Mouse (Mus musculus): Measurements from ENCODE around the gene Cmss1.
A peak's percentile ranks its signal among the peaks of the same experiment; 100 is the strongest.

The Cmss1 gene

DNA sequence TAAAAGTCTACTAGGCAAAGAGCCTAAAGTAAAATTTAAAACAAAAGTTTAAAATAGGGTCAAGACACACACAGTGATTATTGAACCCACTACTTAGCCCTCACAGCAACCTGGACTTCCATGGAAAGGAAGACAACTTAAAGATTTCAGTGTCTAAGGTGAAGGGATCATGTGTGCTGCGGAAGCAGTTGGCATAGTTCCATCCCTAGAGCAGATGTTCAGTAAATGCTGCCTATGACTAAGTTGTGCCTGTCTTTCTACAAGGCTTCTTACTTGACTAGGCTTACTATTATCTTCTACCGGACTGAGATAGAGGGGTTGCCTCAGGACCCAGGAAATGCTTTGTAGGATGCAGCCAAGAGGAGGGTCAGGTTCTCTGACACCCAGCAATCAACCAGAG lies 50.4 kb downstream of the Cmss1 start:
- DNase-seq: no peak

DNA sequence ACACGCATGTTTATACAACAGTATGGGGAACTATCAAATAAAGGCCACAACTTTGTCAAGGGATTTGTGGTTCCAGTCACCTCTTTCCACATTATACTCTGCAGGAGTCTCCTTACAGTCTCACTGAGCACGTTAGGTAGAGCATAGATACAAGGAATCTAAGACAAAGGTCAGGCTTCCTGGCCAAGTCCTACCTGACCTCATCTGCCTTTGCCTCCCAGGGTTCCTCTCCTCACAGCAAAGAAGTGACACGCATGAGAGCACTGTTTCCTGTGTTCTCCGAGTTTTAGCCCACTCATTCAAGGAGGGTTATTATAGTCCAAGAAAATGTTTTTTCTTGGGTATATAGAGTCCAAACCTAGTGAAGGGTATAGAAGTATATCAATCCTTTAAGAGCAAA lies 51.0 kb downstream of the Cmss1 start:
- no peak for DNase-seq

DNA sequence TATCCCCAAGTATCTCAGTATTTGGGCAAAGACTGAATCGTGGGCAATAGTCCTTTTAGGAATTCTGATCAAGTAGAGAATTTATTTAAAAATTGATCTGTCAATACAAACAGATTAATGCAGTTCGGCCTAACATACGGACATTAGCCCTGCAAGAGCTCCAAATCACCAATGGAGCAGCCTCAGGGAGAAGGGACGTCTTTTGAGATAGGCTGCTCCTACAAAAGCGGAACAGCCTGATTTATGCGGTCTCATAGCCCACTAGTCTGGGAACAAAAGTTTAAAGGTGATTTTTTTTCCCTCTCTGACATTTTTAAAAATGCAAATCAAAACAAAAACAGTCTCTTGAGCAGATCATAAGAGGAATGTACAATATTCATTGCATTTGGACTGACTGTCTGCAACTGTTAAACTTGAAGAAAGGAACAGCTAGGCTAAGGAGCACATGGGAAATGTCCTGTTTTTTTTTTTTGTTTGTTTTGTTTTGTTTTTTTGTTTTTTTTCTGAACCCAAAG lies 51.7 kb downstream of the Cmss1 start:
- no peak for DNase-seq

DNA sequence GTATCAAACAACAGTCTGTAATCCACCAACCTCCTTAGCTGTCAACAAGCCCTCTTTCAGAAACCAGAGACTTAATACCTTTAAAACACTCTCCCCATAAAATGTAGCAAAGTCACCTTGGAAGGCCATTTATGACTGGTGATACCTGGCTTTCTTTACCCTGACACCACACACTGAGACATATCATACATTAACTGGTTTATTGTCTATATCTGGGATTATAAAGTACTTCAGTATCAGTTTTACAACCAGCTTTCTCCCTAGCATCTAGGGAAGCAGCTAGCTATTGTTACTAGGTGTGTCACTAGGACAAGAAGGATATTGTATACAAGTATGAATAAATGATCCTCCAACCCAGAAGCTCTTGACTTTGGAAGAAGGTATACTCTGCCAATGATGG lies 53.4 kb downstream of the Cmss1 start:
- DNase-seq: no peak

DNA sequence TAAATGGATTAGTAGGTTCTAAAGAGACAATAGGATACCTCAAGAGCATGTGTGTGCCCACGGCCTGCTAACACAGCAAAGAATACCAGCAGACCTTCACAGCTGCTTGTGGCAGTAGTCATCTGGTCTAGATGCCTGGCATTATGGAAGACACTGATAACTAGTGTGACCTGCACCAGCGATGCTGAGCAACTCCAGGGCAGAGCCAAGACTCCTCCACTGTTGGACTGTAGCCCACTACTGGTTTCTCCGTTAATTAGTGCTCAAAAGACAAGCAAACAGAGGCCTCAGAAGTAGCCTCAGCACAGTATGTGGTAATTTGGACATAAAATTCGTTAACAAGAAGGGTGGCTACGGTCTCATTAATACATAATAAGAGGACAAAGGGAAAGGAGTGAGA lies 54.0 kb downstream of the Cmss1 start:
- no peak for DNase-seq

DNA sequence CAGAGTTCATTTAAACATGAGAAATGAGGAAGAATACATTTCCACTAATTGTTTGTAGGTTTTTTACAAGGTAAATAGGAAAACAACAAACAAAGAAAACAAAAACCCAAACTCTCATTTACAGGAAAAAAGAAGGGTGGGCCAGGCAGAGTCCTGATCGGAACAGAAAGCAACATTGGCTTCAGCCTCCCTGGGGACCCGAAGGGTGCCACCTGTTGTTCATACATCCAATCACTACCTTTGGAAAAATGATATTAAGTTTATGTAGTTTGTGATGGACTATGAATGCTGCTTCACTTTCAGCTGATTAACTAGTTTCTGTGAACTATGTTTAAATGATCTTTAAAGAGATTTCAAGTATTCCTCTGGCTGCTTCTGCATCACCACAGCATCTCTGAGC lies 55.0 kb downstream of the Cmss1 start:
- no peak for DNase-seq

DNA sequence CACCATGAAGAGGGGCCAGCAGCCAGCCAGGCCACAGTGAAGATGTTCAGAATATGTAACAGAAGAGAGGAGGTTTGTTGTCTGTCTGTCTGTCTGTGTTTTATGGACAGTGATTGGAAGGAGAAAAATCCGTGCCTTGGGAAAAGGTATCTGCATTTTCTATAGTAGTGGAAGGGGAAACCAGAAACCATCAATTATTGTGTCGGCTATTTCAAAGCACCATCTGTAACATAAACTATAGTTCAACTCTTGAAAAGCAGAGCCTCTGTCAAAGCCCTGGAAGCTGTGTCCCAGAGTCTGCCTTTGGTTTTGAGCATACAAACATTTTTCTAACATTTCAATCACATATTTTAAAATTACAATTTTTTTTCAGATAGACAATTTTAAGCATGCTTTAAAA lies 55.8 kb downstream of the Cmss1 start:
- DNase-seq: no peak

DNA sequence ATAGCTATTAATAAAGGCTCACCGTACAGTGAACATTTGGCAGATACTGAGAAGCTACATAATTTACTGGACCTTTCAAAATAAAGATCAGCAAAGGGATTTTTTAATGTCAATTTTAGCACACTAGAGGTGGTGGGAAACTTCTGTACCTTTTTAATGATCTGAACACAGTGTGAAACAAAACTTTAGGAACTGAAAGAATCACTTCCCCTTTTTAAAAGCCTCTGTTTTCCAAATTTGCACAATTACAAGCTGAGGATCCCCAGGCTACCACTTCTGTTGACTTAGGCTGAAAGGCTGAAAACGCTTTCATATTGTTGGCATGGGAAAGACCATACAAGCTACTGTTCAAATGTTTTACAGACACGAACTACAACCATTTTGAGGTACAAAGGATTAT lies 56.6 kb downstream of the Cmss1 start:
- DNase-seq: peak; percentile 52

DNA sequence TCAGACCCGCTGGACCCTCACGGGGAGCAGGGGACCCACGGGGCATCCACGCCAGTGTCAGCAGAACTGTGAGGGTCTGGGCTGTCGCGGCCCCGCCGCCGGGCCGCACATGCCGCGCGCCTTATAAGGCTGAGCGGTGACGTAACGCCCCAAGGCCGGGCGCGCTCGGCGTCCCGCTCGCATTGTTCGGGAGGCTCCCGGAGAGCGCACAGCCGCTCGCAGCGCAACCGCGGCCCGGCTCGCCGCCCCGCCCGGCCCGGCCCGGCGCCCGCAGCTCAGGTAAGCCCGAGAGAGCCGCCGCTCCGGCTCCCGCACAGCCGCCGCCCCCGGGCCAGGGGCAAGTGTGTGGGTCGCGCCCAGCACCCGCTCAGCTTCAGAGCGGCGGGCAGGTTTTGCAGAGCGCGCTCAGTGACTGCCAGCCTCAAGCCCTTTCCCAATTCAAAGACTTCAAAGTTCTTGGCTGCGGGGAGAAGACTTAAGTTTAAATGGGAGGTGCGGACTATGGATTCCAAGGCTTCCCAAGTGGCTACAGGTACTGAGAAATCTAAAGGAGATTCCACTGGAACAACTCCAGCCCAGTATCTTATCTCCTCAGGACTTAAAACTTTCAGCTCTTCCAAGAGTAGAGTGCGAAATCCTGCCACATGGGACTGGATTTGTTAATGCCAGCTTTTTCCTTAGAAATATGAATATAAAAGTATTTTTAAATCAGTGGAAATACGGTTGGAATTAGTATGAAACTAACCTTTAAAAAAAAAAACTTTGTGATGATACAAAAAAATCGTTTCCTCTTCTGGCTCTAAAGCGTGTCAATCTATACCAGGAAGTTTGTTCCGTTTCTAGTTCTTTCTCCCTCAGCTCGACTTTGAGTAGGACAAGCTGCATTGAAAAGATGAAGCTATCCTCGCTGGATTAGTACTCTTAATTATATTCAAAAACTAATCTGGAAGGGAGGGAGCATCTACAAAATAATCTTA lies 57.3 kb downstream of the Cmss1 start:
- DNase-seq: peak; percentile 87

DNA sequence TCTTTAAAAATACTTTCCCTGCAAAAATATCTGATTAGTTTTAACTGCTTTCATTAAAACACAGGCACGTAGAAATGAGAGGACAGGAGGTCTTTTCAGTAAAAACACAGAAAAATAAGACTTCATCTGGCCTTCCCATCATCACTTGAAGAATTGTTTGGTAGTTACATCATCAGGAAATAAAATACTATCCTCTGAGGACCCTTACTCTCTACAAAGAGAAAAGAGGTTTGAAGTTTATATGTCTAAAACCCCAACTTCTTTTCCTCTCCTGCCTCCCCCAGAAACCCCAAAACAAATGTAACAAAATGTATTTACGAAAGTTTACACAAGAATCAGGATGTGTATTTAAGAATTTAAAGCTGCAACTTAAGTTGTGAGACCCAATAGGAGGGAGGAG lies 58.1 kb downstream of the Cmss1 start:
- no peak for DNase-seq

DNA sequence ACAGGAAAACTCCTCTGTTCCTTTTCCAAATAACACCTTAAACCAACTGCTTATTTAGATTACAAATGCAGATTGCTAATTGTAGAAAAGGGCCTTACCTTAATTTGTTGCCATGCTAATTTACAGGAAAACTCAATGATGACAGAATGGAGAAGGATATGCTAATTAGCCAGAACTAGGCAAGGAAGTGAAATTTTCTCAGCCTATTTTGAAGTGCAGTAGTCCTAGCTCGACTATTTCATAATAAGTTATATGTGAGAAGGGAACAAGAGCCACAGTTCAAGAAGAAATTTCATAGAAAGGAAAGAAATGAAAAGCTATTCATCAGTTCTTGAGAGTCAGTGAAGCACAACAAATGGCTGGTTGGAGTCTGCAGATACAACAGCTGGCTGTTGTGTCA lies 60.3 kb downstream of the Cmss1 start:
- no peak for DNase-seq

DNA sequence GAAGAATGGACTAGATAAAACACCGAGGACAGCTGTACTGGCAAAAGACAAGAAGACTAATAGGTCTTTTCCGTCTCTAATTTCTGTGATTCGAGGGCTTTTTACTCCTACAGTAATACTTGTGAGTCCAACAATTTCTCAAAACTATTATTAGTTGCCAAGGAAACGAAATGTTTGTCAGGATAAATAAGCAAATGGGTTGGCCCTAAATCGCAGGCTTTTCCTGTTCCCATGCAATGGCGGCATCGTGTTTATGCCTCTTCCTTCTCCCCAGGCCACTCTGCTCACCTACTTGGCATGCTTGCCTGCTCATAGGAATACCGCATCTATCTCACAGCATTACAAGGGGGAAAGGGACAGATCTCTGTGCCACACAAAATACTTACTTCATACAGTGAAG lies 62.2 kb downstream of the Cmss1 start:
- no peak for DNase-seq

DNA sequence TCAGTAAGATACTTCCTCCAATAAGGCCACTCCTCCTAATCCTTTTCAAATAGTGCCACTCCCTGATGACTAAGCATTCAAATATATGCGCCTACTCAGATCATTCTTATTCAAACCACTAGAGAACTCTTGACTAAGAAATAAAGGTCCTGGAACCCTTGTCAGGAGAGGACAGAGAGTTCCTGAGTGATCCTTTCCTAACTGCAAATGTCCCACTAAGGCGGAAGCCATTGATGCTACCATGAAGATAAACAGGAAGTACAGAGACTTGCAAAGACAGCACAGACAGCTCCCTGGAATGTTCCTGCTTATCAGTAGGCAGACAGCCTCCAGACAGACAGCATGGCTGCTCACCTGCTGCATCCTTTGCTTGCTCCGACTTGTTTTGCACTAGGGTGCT lies 63.4 kb downstream of the Cmss1 start:
- DNase-seq: peak; percentile 55

DNA sequence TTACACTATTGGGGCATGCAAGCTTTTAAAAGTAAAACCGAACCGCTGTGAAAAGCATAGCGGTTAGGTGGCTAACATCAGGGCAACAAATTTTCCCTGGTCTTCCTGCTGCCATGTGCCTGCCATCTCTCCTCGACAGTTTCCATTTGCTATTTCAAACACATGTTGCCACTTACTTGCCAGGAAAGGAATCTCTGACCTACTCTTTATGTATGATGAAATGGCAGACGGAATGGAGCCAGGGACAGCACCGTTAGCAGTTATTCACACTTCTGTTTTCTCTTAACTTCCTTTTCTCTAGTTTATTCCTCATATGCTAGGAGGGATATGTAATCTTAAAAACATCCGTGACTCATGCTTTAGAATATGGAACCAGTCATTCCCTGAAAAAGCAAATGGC lies 70.2 kb downstream of the Cmss1 start:
- peak; percentile 46 for DNase-seq

DNA sequence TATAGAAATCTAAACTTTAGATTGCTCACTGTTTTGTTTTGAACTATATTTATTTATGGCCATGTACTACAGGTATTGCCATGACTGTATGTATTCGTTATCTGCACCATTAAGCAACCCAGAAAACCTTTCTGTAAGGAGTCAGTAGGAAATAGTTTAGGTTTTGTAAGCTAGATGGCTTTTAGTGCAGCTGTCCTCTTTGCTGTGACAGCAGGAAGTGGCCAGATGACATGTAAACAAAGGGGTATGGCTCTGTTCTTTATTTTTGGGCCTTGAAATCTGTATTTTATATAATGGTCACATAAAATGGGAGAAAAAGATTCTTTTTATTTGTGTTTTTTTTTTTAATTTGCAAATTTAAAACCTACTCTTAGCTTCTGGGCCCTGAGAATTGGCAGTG lies 71.9 kb downstream of the Cmss1 start:
- DNase-seq: no peak

DNA sequence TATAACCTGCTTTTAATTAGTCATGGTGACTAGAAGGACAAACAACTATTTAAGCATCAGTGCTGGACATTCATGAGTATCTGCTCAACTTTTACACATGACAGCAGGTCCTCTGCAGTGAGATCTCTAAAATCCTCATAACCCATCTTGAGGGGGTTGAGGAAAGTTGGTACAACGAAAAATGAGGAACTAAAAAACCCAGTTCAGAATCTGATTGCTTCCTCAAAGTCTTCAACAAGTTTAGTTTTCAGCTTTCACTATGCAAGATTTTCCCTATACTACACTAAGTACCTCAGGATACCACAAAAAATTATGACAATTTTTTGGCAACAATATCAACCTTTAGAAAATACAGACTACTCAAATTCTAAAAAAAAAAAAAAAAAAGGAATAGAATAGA lies 72.3 kb downstream of the Cmss1 start:
- DNase-seq: no peak

DNA sequence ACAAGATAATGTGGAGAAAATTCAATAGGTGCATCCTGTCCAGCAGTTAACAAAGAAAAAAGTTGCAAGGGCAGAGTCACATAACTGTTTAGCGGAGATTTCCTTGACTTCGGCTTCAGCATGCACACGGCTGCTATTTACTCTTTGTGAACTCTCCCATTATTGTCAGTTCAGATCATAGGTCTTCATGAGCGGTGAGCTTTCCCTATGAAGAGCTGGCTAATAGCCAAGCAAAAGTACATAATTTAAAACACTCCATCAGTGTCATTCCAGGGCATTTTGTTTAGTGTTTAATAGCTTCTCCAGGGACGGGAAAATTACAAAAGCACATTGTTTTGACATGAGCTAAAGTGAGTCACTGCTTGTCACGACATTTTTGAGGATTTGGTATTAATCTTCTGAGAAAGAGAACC lies 74.6 kb downstream of the Cmss1 start:
- no peak for DNase-seq

DNA sequence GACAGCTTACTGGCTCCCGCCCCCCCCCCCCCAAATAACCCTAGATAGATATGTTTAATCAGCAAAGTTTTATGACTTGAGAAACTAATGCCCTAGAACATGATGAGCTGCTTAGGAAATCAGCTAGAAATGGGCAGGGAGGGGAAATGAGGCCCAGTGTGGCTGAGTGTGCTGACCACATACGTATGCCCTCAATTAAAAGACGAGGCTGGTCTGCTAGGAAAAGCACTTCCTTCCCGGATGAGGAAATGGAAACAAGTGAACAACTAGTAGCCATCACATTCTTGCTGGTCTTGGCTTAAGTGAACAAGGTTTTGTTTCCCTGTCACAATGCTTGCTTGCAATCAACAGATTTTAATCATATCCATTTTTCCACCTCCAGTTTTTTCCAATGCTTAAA lies 76.1 kb downstream of the Cmss1 start:
- DNase-seq: no peak

DNA sequence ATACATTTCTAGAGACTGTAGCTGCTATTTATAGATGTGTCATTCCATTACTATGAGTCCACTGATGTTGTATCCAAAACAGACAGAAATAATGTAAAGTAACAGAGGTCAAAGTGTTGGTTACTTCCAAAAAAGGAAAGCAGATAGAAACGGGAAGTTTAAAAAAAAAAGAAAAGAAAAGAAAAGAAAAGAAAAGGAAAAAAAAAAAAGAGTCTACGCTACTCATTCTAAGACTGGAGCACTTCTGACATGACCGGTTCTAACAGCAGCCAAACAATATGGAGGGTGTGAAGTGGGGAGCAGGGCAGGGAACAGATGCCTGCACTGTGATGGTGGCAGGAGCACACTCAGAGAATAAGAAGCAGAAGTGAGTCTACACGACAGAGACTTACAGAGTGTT lies 78.2 kb downstream of the Cmss1 start:
- DNase-seq: no peak

DNA sequence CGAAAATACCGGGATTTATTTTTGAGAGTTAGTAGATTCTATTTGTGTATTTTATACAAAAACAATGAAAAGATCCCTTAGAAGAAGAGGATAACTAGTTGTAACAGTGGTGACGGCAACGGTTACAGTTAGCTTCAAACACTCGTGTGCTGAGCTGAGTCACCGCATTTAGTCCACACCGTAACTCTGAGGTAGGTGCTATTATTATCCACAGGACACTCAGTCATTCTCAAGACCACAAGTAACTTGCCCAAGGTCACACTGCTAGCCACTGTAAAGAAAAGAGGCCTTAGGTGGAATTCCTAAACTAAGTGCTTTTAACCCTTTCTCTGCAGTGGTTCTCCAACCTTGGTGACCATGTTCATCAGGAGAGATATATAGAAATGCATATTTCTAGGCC lies 79.8 kb downstream of the Cmss1 start:
- no peak for DNase-seq

DNA sequence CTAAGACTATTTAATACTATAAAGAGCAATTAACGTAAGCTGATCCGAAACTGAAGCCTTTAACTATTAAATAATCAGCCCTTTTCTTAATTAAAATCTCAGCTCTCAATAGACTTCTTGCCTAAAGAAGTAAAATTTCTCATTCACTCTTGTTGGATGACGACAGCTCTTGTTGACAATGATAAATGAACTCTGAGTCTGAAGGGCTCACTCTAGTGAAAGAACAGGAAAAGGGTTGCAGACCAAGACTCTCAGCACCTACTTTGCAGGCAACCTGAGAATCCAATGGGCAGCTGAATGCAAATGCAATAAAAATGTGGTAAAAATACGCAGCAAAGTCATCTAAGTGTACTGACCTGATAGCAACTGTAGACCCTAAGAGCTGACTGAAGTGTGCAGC lies 81.2 kb downstream of the Cmss1 start:
- no peak for DNase-seq

DNA sequence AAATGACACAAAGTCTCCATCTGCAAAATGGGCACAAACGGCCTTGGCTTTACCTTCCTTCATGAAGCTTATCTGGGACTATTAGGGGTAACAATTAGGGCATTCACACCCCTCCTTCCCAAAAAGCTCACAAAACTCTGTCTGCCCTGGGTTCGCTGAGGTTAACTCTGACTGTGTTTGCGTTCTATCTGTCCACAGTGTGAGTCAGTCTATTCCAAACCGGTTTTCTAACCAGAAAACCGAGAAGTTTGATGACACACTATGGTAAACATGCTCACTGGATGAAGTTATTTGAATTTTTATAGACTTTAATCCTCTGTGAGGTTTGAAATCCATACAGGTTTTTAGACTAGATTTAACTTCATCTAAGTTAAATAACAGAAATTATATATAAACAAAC lies 81.6 kb downstream of the Cmss1 start:
- DNase-seq: no peak

DNA sequence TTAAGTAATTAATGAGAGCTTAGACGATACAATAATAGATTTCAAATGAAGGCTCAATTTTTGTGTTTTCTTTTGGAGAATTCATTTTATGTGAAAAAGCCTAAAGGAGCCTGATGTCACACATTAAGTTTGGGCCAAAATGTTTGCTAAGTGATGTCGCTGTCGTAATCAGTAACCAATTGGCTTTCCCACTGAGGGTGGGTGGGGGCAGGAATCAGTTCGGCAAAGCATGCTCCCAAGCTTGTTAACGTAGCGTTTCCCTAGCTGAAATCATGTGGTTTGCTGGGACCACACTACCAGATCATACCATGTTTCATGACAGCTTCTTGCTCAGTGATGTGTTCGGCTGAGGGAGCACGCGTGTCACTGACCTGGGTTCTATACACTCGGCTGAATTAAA lies 91.0 kb downstream of the Cmss1 start:
- peak; percentile 19 for DNase-seq

DNA sequence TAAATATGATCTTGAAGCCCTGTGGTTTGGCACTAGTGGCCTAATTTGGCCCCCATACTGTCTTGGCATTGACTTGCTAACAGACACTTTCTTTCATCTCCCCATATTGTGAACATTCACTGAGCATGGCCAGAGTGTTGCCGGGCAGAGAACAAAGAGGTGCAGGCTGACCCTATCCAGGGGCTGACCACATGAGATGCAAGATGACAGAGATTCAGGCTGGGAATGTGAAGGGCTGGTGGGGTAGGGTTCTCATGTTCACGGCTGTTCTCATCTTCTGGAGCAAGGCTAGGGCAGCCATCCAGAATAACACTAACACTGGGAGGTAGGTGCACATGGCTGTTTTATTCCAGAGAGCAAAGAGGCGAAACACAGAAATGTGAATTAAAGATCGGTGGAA lies 92.3 kb downstream of the Cmss1 start:
- DNase-seq: no peak

DNA sequence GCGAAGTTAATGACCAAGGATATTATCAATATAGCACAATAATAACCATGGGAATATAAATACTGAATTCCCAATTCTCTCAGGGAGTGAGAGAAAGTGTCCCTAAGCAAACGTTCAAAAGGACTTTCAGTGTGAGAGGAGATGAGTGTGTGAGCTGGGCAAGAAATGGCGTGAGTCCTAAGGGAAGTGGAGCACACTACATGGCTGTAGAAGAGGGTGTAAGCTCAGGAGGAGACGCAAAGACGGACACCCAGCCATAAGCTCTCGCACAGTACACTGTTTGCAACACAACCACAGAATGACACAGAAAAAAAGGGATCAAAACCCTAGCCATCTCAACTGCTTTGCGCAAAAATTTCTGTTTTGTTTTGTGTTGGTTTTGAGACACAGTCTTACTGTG lies 93.1 kb downstream of the Cmss1 start:
- DNase-seq: no peak

All from lung, postnatal 36 days (tissue).